Mouse (Mus musculus) bone marrow, adult 2 months (tissue): ENCODE data around the gene Kbtbd7.

Source experiments
- CTCF ChIP-seq: fragments of 200-500 bp; IDR thresholded peaks from 2 replicates; pipeline ENCODE4 v1.5.1; 2011; ENCODE audit warnings: low read length, control low read depth; ENCODE audit not compliant: control insufficient read depth, insufficient read depth
- POLR2A ChIP-seq: fragments of 200-500 bp; IDR thresholded peaks from 2 replicates; pipeline ENCODE4 v1.6.1; 2011; ENCODE audit warnings: low read depth, mild to moderate bottlenecking, control low read depth, low read length, borderline replicate concordance; ENCODE audit not compliant: control insufficient read depth

- TF ChIP-seq CTCF (no peak), POLR2A (peak; percentile 76; the same call in 1 of the 2 replicates)
Measured at GRCm38 (mm10) chr14:79425979-79426729, at the start of gene Kbtbd7.
